Mouse (Mus musculus) limb, embryonic 14.5 days (tissue): ENCODE data around the gene Krtap5-1. TPM values are rescaled to one million over a fixed set of nuclear protein-coding genes. Genes with fewer than 3 reads are reported as not detected.
A peak's percentile ranks its signal among the peaks of the same experiment; 100 is the strongest.
"Not testable (repeated sequence)": the region's sequence is repeated elsewhere in the genome, so short reads cannot be mapped to it uniquely, and the experiment has no call there.

Experiments
- ATAC-seq: fragments of 200-750 bp; cut with Nextera tagmentation; 2 replicates; pipeline ENCODE4 v1.8.0; 2017; ENCODE audit warnings: low read depth, moderate number of reproducible peaks, moderate TSS enrichment; ENCODE audit not compliant: low FRiP score
- DNase-seq: peaks from one replicate; pipeline ENCODE4 v3.0.0-alpha.2; 2015; ENCODE audit warnings: low spot score
- H3K27ac ChIP-seq: fragments of 300-500 bp; sonication (generic); replicated peaks from 2 replicates; pipeline ENCODE4 v1.5.1; 2014; ENCODE audit warnings: low read depth, mild to moderate bottlenecking, low read length, moderate library complexity, mixed read lengths
- H3K27me3 ChIP-seq: fragments of 300-500 bp; sonication (generic); 2 replicates; pipeline ENCODE4 v1.6.1; 2014; ENCODE audit warnings: low read length, mixed read lengths; ENCODE audit not compliant: control insufficient read depth, insufficient read depth
- H3K36me3 ChIP-seq: fragments of 300-500 bp; sonication (generic); 2 replicates; pipeline ENCODE4 v1.6.1; 2014; ENCODE audit warnings: mild to moderate bottlenecking, low read length, moderate library complexity, mixed read lengths; ENCODE audit not compliant: control insufficient read depth, insufficient read depth
- H3K4me1 ChIP-seq: fragments of 300-500 bp; sonication (generic); 2 replicates; pipeline ENCODE4 v1.6.1; 2014; ENCODE audit warnings: antibody characterized with exemption, low read length, mixed read lengths; ENCODE audit not compliant: control insufficient read depth, insufficient read depth
- H3K4me2 ChIP-seq: fragments of 300-500 bp; sonication (generic); replicated peaks from 2 replicates; pipeline ENCODE4 v1.6.1; 2014; ENCODE audit warnings: low read depth, mild to moderate bottlenecking, low read length, moderate library complexity; ENCODE audit not compliant: severe bottlenecking
- H3K4me3 ChIP-seq: fragments of 300-500 bp; sonication (generic); replicated peaks from 2 replicates; pipeline ENCODE4 v1.5.1; 2014; ENCODE audit warnings: low read length
- H3K9ac ChIP-seq: fragments of 300-500 bp; sonication (generic); 2 replicates; pipeline ENCODE4 v1.6.1; 2014; ENCODE audit warnings: mild to moderate bottlenecking, low read depth, low read length, moderate library complexity; ENCODE audit not compliant: severe bottlenecking
- H3K9me3 ChIP-seq: fragments of 300-500 bp; sonication (generic); 2 replicates; pipeline ENCODE4 v1.6.1; 2016; ENCODE audit warnings: low read length; ENCODE audit not compliant: control insufficient read depth
- POLR2A ChIP-seq: fragments of 200-500 bp; IDR thresholded peaks from 2 replicates; pipeline ENCODE4 v1.8.0; 2012; ENCODE audit warnings: inconsistent platforms, mild to moderate bottlenecking, moderate library complexity, borderline replicate concordance; ENCODE audit not compliant: insufficient read depth, insufficient read length; ENCODE audit errors: extremely low read depth
- WGBS: fragments of 180-500 bp; shearing (Covaris S2); extraction: QIAGEN DNeasy Blood & Tissue Kit; methylation state at CpG from one replicate; pipeline ENCODE4 v1.1.7; 2014; 5-methylcytosine and 5-hydroxymethylcytosine counted together
- polyA plus RNA-seq, 2 experiments: library from polyadenylated mRNA; depleted of rRNA in 1 of 2; stranded (reverse) in 1 of 2; unstranded in 1 of 2; fragments of >200 nt; fragmentation: Nextera tagmentation in 1 of 2; extraction: Ambion mirVana in 1 of 2; gene quantifications; 2 replicates each; pipeline versions ENCODE4 v1.2.1 to v1.2.3; 2012 to 2014

Gene Krtap5-1
- polyA plus RNA-seq, 2 experiments, result not detected

GRCm38 (mm10) chr7:142303249-142303648, 6.3 kb upstream of the Krtap5-1 start, which contains the start of gene Krtap5-4:
TSS of gene Krtap5-4 (plus strand) at chr7:142303549.
- WGBS, result 50% methylated on average over 3 of the region's 3 CpGs
- DNase-seq (no peak), ATAC-seq (no peak)
- H3K9me3 ChIP-seq, result no peaks in the 10 kb centered on the region
- H3K36me3 ChIP-seq, result no peaks in the 10 kb centered on the region
- no peak within 1 kb of the TSS for H3K4me3 ChIP-seq
- H3K4me2 ChIP-seq, result no peak within 1 kb of the TSS
- H3K27me3 ChIP-seq, result no peaks in the 10 kb centered on the region
- no peak for TF ChIP-seq POLR2A
- no peaks in the 10 kb centered on the region for H3K4me1 ChIP-seq
- no peak within 1 kb of the TSS for H3K27ac ChIP-seq
- no peak within 1 kb of the TSS for H3K9ac ChIP-seq

GRCm38 (mm10) chr7:142296108-142296507, 810 bp downstream of the Krtap5-1 start:
- not testable (repeated sequence) for H3K9me3 ChIP-seq, H3K4me3 ChIP-seq, H3K36me3 ChIP-seq, H3K4me1 ChIP-seq, H3K4me2 ChIP-seq, H3K27me3 ChIP-seq, H3K9ac ChIP-seq, ATAC-seq, H3K27ac ChIP-seq, DNase-seq
- 34% methylated on average over 4 of the region's 4 CpGs for WGBS

GRCm38 (mm10) chr7:142295418-142295817, 1.5 kb downstream of the Krtap5-1 start:
- no peaks in the 10 kb centered on the region for H3K9me3 ChIP-seq
- no peak overlapping the region for H3K9ac ChIP-seq
- H3K27ac ChIP-seq, result no peak overlapping the region
- no peak for ATAC-seq
- H3K4me2 ChIP-seq, result no peak overlapping the region
- no peaks in the 10 kb centered on the region for H3K4me1 ChIP-seq
- H3K36me3 ChIP-seq, result no peaks in the 10 kb centered on the region
- DNase-seq, result no peak
- TF ChIP-seq POLR2A, result no peak
- H3K4me3 ChIP-seq, result no peak overlapping the region
- no peaks in the 10 kb centered on the region for H3K27me3 ChIP-seq

- H3K9me3 ChIP-seq, H3K4me1 ChIP-seq, H3K9ac ChIP-seq, ATAC-seq, H3K27me3 ChIP-seq, H3K4me3 ChIP-seq, H3K4me2 ChIP-seq, H3K36me3 ChIP-seq, H3K27ac ChIP-seq: not testable (repeated sequence)
- DNase-seq, result peak; percentile 60
- WGBS, result 0% methylated on average over 2 of the region's 2 CpGs
Observed at GRCm38 (mm10) chr7:142293851-142294250, 3.1 kb downstream of the Krtap5-1 start.

- not testable (repeated sequence) for H3K4me3 ChIP-seq
Observed at GRCm38 (mm10) chr7:142285910-142286612, 10.9 kb downstream of the Krtap5-1 start.

More at GRCm38 (mm10) chr7:142285910-142286612, 10.9 kb downstream of the Krtap5-1 start:
- H3K4me1 ChIP-seq, H3K9ac ChIP-seq, H3K4me2 ChIP-seq, ATAC-seq, H3K27me3 ChIP-seq, DNase-seq, H3K36me3 ChIP-seq, H3K9me3 ChIP-seq, H3K27ac ChIP-seq: not testable (repeated sequence)
- 34% methylated on average over 9 of the region's 9 CpGs for WGBS
